Mouse (Mus musculus) kidney, postnatal 0 days (tissue): ENCODE data around the gene Gpbp1l1. TPM values are rescaled to one million over a fixed set of nuclear protein-coding genes. Genes with fewer than 3 reads are reported as not detected.

ENCODE experiments used
- ATAC-seq: fragments of 200-750 bp; cut with Nextera tagmentation; replicated peaks from 2 replicates; pipeline ENCODE4 v1.8.0; 2017; ENCODE audit warnings: low read depth, moderate number of reproducible peaks, moderate TSS enrichment, moderate library complexity; ENCODE audit not compliant: low FRiP score
- DNase-seq: peaks from one replicate; pipeline ENCODE4 v3.0.0-alpha.2; 2016; ENCODE audit warnings: low spot score
- H3K27ac ChIP-seq: fragments of 300-500 bp; sonication (generic); 2 replicates; pipeline ENCODE4 v1.5.1; 2014; ENCODE audit warnings: mild to moderate bottlenecking
- H3K27me3 ChIP-seq: fragments of 300-500 bp; sonication (generic); 2 replicates; pipeline ENCODE4 v1.6.1; 2014; ENCODE audit warnings: low read length, mixed read lengths; ENCODE audit not compliant: insufficient read depth
- H3K36me3 ChIP-seq: fragments of 300-500 bp; sonication (generic); 2 replicates; pipeline ENCODE4 v1.6.1; 2014; ENCODE audit warnings: low read length, mixed read lengths; ENCODE audit not compliant: insufficient read depth
- H3K4me1 ChIP-seq: fragments of 300-500 bp; sonication (generic); replicated peaks from 2 replicates; pipeline ENCODE4 v1.6.1; 2014; ENCODE audit warnings: antibody characterized with exemption, low read length, mixed read lengths; ENCODE audit not compliant: insufficient read depth
- H3K4me2 ChIP-seq: fragments of 300-500 bp; sonication (generic); 2 replicates; pipeline ENCODE4 v1.6.1; 2014; ENCODE audit warnings: mild to moderate bottlenecking, low read length, moderate library complexity, mixed read lengths
- H3K4me3 ChIP-seq: fragments of 300-500 bp; sonication (generic); replicated peaks from 2 replicates; pipeline ENCODE4 v1.5.1; 2014; ENCODE audit warnings: low read depth, low read length
- H3K9ac ChIP-seq: fragments of 300-500 bp; sonication (generic); 2 replicates; pipeline ENCODE4 v1.6.1; 2014; ENCODE audit warnings: low read depth, low read length
- H3K9me3 ChIP-seq: fragments of 300-500 bp; sonication (generic); replicated peaks from 2 replicates; pipeline ENCODE4 v1.6.1; 2016; ENCODE audit warnings: low read length, inconsistent platforms, mixed read lengths
- CTCF ChIP-seq: IDR thresholded peaks from 2 replicates; pipeline ENCODE4 v1.5.1; 2016; ENCODE audit warnings: antibody characterized with exemption, low read depth, mild to moderate bottlenecking, moderate library complexity
- WGBS: fragments of 180-500 bp; shearing (Covaris S2); extraction: QIAGEN DNeasy Blood & Tissue Kit; methylation state at CpG from one replicate; pipeline ENCODE4 v1.1.7; 2014; 5-methylcytosine and 5-hydroxymethylcytosine counted together
- polyA plus RNA-seq: library from polyadenylated mRNA; unstranded; fragments of >200 nt; fragmentation: Nextera tagmentation; extraction: Ambion mirVana; gene quantifications from 2 replicates; pipeline ENCODE4 v1.2.1, GENCODE M21; 2015

Gpbp1l1 gene
- polyA plus RNA-seq, 1 experiment from 2014 or later, result 44.8 TPM

GRCm38 (mm10) chr4:116627722-116628662, 70.5 kb downstream of the Gpbp1l1 start, which contains the start of gene Nasp:
Gene Nasp (minus strand): TSS chr4:116627941.
- peak within 1 kb of the TSS; percentile 99 for H3K4me3 ChIP-seq
- DNase-seq (peak; percentile 97), ATAC-seq (peak; percentile 89)
- 6% methylated on average over 23 of the region's 23 CpGs for WGBS
- peak within 1 kb of the TSS; percentile 91 for H3K9ac ChIP-seq
- no peaks in the 10 kb centered on the region for H3K27me3 ChIP-seq
- peak within 1 kb of the TSS; percentile 96 for H3K27ac ChIP-seq
- 0 out of 2 replicates have a peak, but pooled peaks cover 5% of the 10 kb centered on the region for H3K4me1 ChIP-seq
- H3K36me3 ChIP-seq, result no peaks in the 10 kb centered on the region
- H3K4me2 ChIP-seq, result peak within 1 kb of the TSS; percentile 67
- no peak for TF ChIP-seq CTCF
- no peaks in the 10 kb centered on the region for H3K9me3 ChIP-seq

- no peak for TF ChIP-seq CTCF
- Histone ChIP-seq H3K4me2 (no peak overlapping the region), H3K27me3 (no peaks in the 10 kb centered on the region), H3K4me1 (no peaks in the 10 kb centered on the region), H3K9me3 (no peaks in the 10 kb centered on the region), H3K36me3 (peaks cover 41% of the 10 kb centered on the region), H3K4me3 (no peak overlapping the region), H3K9ac (no peak overlapping the region), H3K27ac (no peak overlapping the region)
- no peak for ATAC-seq
- WGBS, result 90% methylated on average over 1 of the region's 1 CpGs
- DNase-seq, result no peak
These were observed 77.7 kb downstream of the Gpbp1l1 start for GRCm38 (mm10) chr4:116635197-116635596.

GRCm38 (mm10) chr4:116638821-116639220, 81.4 kb downstream of the Gpbp1l1 start:
- 92% methylated on average over 6 of the region's 6 CpGs for WGBS
- no peak for TF ChIP-seq CTCF
- no peak overlapping the region for H3K4me2 ChIP-seq
- H3K36me3 ChIP-seq, result peaks cover 66% of the 10 kb centered on the region
- H3K9ac ChIP-seq, result no peak overlapping the region
- no peak overlapping the region for H3K4me3 ChIP-seq
- no peak for ATAC-seq
- no peak overlapping the region for H3K27ac ChIP-seq
- H3K9me3 ChIP-seq, result no peaks in the 10 kb centered on the region
- H3K27me3 ChIP-seq, result no peaks in the 10 kb centered on the region
- DNase-seq, result no peak
- H3K4me1 ChIP-seq, result no peaks in the 10 kb centered on the region

GRCm38 (mm10) chr4:116642071-116642470, 84.6 kb downstream of the Gpbp1l1 start:
- Histone ChIP-seq H3K27me3 (no peaks in the 10 kb centered on the region), H3K9me3 (no peaks in the 10 kb centered on the region), H3K9ac (no peak overlapping the region), H3K4me2 (no peak overlapping the region), H3K36me3 (peaks cover 52% of the 10 kb centered on the region), H3K4me1 (no peaks in the 10 kb centered on the region), H3K27ac (no peak overlapping the region), H3K4me3 (no peak overlapping the region)
- peak; percentile 55 for TF ChIP-seq CTCF
- ATAC-seq, result no peak
- WGBS, result 100% methylated on average over 1 of the region's 1 CpGs
- no peak for DNase-seq

Other genes with a start within 250 kb of the Gpbp1l1 start
- 7.4 and 8.8 TPM in 2 replicates for gene Mast2, start 93.5 kb upstream of the Gpbp1l1 start, polyA plus RNA-seq
- gene Ipp, start 50.1 kb upstream of the Gpbp1l1 start, polyA plus RNA-seq, result 15.5 and 16.2 TPM in 2 replicates
- 27.3 and 27.5 TPM in 2 replicates for gene Tmem69, start 1.7 kb upstream of the Gpbp1l1 start, polyA plus RNA-seq
- gene Ccdc17, start 39.0 kb downstream of the Gpbp1l1 start, polyA plus RNA-seq, result 5.9 and 7.9 TPM in 2 replicates
- 82.7 and 89.6 TPM in 2 replicates for gene Nasp, start 70.3 kb downstream of the Gpbp1l1 start, polyA plus RNA-seq
- 966 and 1,010 TPM in 2 replicates for gene Akr1a1, start 94.0 kb downstream of the Gpbp1l1 start, polyA plus RNA-seq
- 2,101 and 2,104 TPM in 2 replicates for gene Prdx1, start 127.9 kb downstream of the Gpbp1l1 start, polyA plus RNA-seq
- gene Mmachc, start 150.7 kb downstream of the Gpbp1l1 start, polyA plus RNA-seq, result 20.3 and 21.8 TPM in 2 replicates
- 24.5 and 25.8 TPM in 2 replicates for gene Ccdc163, start 150.9 kb downstream of the Gpbp1l1 start, polyA plus RNA-seq
- 8.0 and 8.3 TPM in 2 replicates for gene Tesk2, start 163.3 kb downstream of the Gpbp1l1 start, polyA plus RNA-seq
- gene Toe1, start 250.0 kb downstream of the Gpbp1l1 start, polyA plus RNA-seq, result 28.9 and 30.8 TPM in 2 replicates